Mouse (Mus musculus) stomach, postnatal 0 days (tissue): Measurements from ENCODE around the gene Col4a3bp.

ENCODE experiments used
- CTCF ChIP-seq: IDR thresholded peaks from 2 replicates; pipeline ENCODE4 v1.5.1; 2016; ENCODE audit warnings: antibody characterized with exemption, low read depth, mild to moderate bottlenecking, moderate library complexity
- EP300 ChIP-seq: optimal IDR thresholded peaks from 2 replicates; pipeline ENCODE3; 2016; ENCODE audit warnings: antibody characterized with exemption

DNA sequence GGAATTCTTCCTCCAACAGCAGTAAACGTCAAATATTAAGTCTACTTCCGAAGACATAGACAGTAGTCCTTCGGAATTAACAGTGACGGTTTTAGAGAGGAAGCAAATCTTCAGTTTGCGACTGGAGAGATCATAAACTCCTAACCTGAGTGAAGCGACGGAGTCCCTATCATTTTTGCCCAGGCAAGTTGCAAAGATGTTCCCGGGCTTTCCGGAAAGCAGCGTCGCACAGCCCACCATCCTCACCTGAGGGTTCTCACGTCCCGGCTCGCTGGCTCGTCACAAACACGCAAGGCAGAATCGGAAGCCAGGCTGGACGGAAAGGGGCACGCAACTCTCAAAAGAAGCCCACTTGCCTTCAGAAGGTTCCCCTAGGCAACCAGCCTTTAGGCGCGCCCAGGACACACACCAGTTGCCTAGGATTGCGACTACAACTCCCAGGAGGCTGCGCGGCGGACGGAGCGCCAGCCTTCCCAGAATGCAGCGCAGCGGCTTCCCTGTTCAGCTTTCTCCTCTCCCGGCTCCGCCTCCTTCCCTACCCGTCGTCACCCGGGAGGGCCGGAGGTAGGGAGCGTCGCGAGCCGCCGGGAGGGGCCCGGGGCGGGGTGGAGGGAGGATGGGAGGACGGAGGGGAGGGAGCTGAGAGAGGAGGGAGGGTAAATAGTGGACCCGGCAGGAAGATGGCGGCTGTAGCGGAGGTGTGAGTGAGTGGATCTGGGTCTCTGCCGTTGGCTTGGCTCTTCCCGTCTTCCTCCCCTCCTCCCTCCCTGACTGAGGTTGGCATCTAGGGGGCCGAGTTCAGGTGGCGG is at the start of gene Col4a3bp, which contains the start of gene Polk:
- TF ChIP-seq CTCF (peak; percentile 5; the same call in 1 of the 2 replicates), EP300 (no peak)
